Mouse (Mus musculus): ENCODE measurements around the gene D17H6S53E. TPM values are rescaled to one million over a fixed set of nuclear protein-coding genes. Genes with fewer than 3 reads are reported as not detected.

The D17H6S53E gene
- polyA plus RNA-seq, 1 experiment = 9.5 TPM

Other genes starting within 250 kb of the D17H6S53E start
- 6.4 and 10.1 TPM in 2 replicates for gene Zbtb12, start 246.9 kb upstream of the D17H6S53E start, polyA plus RNA-seq (2012; ENCODE audit: low replicate concordance)
- 0.10 TPM in 1 of 2 replicates, not detected in the other for gene Gm20547, start 244.3 kb upstream of the D17H6S53E start, polyA plus RNA-seq (2012; ENCODE audit: low replicate concordance)
- 1.3 and 3.9 TPM in 2 replicates for gene C2, start 228.1 kb upstream of the D17H6S53E start, polyA plus RNA-seq (2012; ENCODE audit: low replicate concordance)
- gene Ehmt2, start 227.9 kb upstream of the D17H6S53E start, polyA plus RNA-seq (2012; ENCODE audit: low replicate concordance) = 427 and 438 TPM in 2 replicates
- not detected in 2 replicates for gene Slc44a4, start 211.9 kb upstream of the D17H6S53E start, polyA plus RNA-seq (2012; ENCODE audit: low replicate concordance)
- gene Neu1, start 195.1 kb upstream of the D17H6S53E start, polyA plus RNA-seq (2012; ENCODE audit: low replicate concordance) = 22.5 and 43.0 TPM in 2 replicates
- 16.5 and 41.3 TPM in 2 replicates for gene Hspa1b, start 167.1 kb upstream of the D17H6S53E start, polyA plus RNA-seq (2012; ENCODE audit: low replicate concordance)
- gene Gm20481, start 156.5 kb upstream of the D17H6S53E start, polyA plus RNA-seq (2012; ENCODE audit: low replicate concordance) = not detected in 2 replicates
- 3.5 and 6.7 TPM in 2 replicates for gene Hspa1a, start 154.2 kb upstream of the D17H6S53E start, polyA plus RNA-seq (2012; ENCODE audit: low replicate concordance)
- not detected in 2 replicates for gene Hspa1l, start 153.7 kb upstream of the D17H6S53E start, polyA plus RNA-seq (2012; ENCODE audit: low replicate concordance)
- 146 and 328 TPM in 2 replicates for gene Lsm2, start 144.5 kb upstream of the D17H6S53E start, polyA plus RNA-seq (2012; ENCODE audit: low replicate concordance)
- 1,671 and 2,394 TPM in 2 replicates for gene Vars, start 125.4 kb upstream of the D17H6S53E start, polyA plus RNA-seq (2012; ENCODE audit: low replicate concordance)
- gene Vwa7, start 109.8 kb upstream of the D17H6S53E start, polyA plus RNA-seq (2012; ENCODE audit: low replicate concordance) = 1.2 and 1.8 TPM in 2 replicates
- gene Sapcd1, start 98.4 kb upstream of the D17H6S53E start, polyA plus RNA-seq (2012; ENCODE audit: low replicate concordance) = 8.2 and 32.0 TPM in 2 replicates
- gene Msh5, start 79.6 kb upstream of the D17H6S53E start, polyA plus RNA-seq (2012; ENCODE audit: low replicate concordance) = 33.3 and 82.0 TPM in 2 replicates
- 197 and 295 TPM in 2 replicates for gene Clic1, start 76.4 kb upstream of the D17H6S53E start, polyA plus RNA-seq (2012; ENCODE audit: low replicate concordance)
- 22.4 and 54.0 TPM in 2 replicates for gene Ddah2, start 67.3 kb upstream of the D17H6S53E start, polyA plus RNA-seq (2012; ENCODE audit: low replicate concordance)
- gene Ly6g6c, start 61.0 kb upstream of the D17H6S53E start, polyA plus RNA-seq (2012; ENCODE audit: low replicate concordance) = 0.34 TPM in 1 of 2 replicates, not detected in the other
- 0.27 and 0.54 TPM in 2 replicates for gene Mpig6b, start 60.2 kb upstream of the D17H6S53E start, polyA plus RNA-seq (2012; ENCODE audit: low replicate concordance)
- gene Ly6g6e, start 49.5 kb upstream of the D17H6S53E start, polyA plus RNA-seq (2012; ENCODE audit: low replicate concordance) = not detected in 2 replicates
- not detected in 2 replicates for gene Ly6g6d, start 48.3 kb upstream of the D17H6S53E start, polyA plus RNA-seq (2012; ENCODE audit: low replicate concordance)
- 0.31 TPM in 1 of 2 replicates, not detected in the other for gene Ly6g6f, start 40.8 kb upstream of the D17H6S53E start, polyA plus RNA-seq (2012; ENCODE audit: low replicate concordance)
- 312 and 354 TPM in 2 replicates for gene Abhd16a, start 37.1 kb upstream of the D17H6S53E start, polyA plus RNA-seq (2012; ENCODE audit: low replicate concordance)
- gene Ly6g5c, start 18.1 kb upstream of the D17H6S53E start, polyA plus RNA-seq (2012; ENCODE audit: low replicate concordance) = not detected in 2 replicates
- 0.71 TPM in 1 of 2 replicates, not detected in the other for gene Ly6g5b, start 10.9 kb upstream of the D17H6S53E start, polyA plus RNA-seq (2012; ENCODE audit: low replicate concordance)
- gene Gpank1, start 4.9 kb upstream of the D17H6S53E start, polyA plus RNA-seq (2012; ENCODE audit: low replicate concordance) = 76.3 and 112 TPM in 2 replicates
- gene Csnk2b, start 4.3 kb upstream of the D17H6S53E start, polyA plus RNA-seq (2012; ENCODE audit: low replicate concordance) = 69.5 and 70.4 TPM in 2 replicates
- gene Apom, start 5.7 kb downstream of the D17H6S53E start, polyA plus RNA-seq (2012; ENCODE audit: low replicate concordance) = 0.24 TPM in 1 of 2 replicates, not detected in the other
- gene Bag6, start 8.8 kb downstream of the D17H6S53E start, polyA plus RNA-seq (2012; ENCODE audit: low replicate concordance) = 803 and 946 TPM in 2 replicates
- gene Prrc2a, start 38.5 kb downstream of the D17H6S53E start, polyA plus RNA-seq (2012; ENCODE audit: low replicate concordance) = 1,544 and 3,522 TPM in 2 replicates
- 1.9 and 3.8 TPM in 2 replicates for gene Aif1, start 49.7 kb downstream of the D17H6S53E start, polyA plus RNA-seq (2012; ENCODE audit: low replicate concordance)
- 1.1 and 24.0 TPM in 2 replicates for gene Lst1, start 62.1 kb downstream of the D17H6S53E start, polyA plus RNA-seq (2012; ENCODE audit: low replicate concordance)
- 75.8 and 165 TPM in 2 replicates for gene Ltb, start 68.1 kb downstream of the D17H6S53E start, polyA plus RNA-seq (2012; ENCODE audit: low replicate concordance)
- gene Tnf, start 75.6 kb downstream of the D17H6S53E start, polyA plus RNA-seq (2012; ENCODE audit: low replicate concordance) = 2.6 and 2.7 TPM in 2 replicates
- gene Lta, start 79.0 kb downstream of the D17H6S53E start, polyA plus RNA-seq (2012; ENCODE audit: low replicate concordance) = 4.2 and 5.6 TPM in 2 replicates
- not detected in 2 replicates for gene Gm16181, start 94.5 kb downstream of the D17H6S53E start, polyA plus RNA-seq (2012; ENCODE audit: low replicate concordance)
- gene Atp6v1g2, start 107.3 kb downstream of the D17H6S53E start, polyA plus RNA-seq (2012; ENCODE audit: low replicate concordance) = 0.69 and 1.2 TPM in 2 replicates
- gene Nfkbil1, start 109.4 kb downstream of the D17H6S53E start, polyA plus RNA-seq (2012; ENCODE audit: low replicate concordance) = 31.5 and 40.3 TPM in 2 replicates
- gene Ddx39b, start 115.4 kb downstream of the D17H6S53E start, polyA plus RNA-seq (2012; ENCODE audit: low replicate concordance) = 114 and 195 TPM in 2 replicates
- 138 and 236 TPM in 2 replicates for gene H2-D1, start 136.4 kb downstream of the D17H6S53E start, polyA plus RNA-seq (2012; ENCODE audit: low replicate concordance)
- 2.6 and 3.1 TPM in 2 replicates for gene H2-Q1, start 194.0 kb downstream of the D17H6S53E start, polyA plus RNA-seq (2012; ENCODE audit: low replicate concordance)
- 1.7 and 1.8 TPM in 2 replicates for gene H2-Q2, start 215.9 kb downstream of the D17H6S53E start, polyA plus RNA-seq (2012; ENCODE audit: low replicate concordance)

All from leukemia stem cell, adult 10-12 weeks (primary cell).